ENCODE assay signal across 9 mouse cellular contexts in genomic region chr7:3677342-3677741, GRCm38 (mm10). TPM values are rescaled to one million over a fixed set of nuclear protein-coding genes. Genes with fewer than 3 reads are reported as not detected.
DNase-seq lines count a peak whose midpoint lies in the region; ATAC-seq lines count a peak whose summit lies in the region.
"Had no signal": no experiment of that assay in that cellular context is flagged by ENCODE, and none has a peak within 500 bp of the region (broad histone marks: within the 10 kb centered on the region; RNA-seq: fewer than 3 reads in every experiment).

Gene Tmc4 (minus strand): TSS chr7:3677553.

- no peaks in the 10 kb centered on the region for H3K27me3 ChIP-seq in lung, embryonic 15.5 days
- no peaks in the 10 kb centered on the region for H3K27me3 ChIP-seq in forebrain, embryonic 11.5 days (ENCODE audit: control insufficient read depth, insufficient read depth, low read length)
- H3K27me3 ChIP-seq: embryonic facial prominence, embryonic 13.5 days; heart, embryonic 13.5 days had no signal

- H3K36me3 ChIP-seq in lung, embryonic 15.5 days: 0 out of 2 replicates have a peak, but pooled peaks cover 3% of the 10 kb centered on the region
- H3K36me3 ChIP-seq in forebrain, embryonic 11.5 days (ENCODE audit: control insufficient read depth, insufficient read depth, low read length): no peaks in the 10 kb centered on the region

- H3K4me3 ChIP-seq in lung, embryonic 15.5 days: peak within 1 kb of the TSS; percentile 30
- no peak within 1 kb of the TSS for H3K4me3 ChIP-seq in forebrain, embryonic 11.5 days (ENCODE audit: low read depth, low read length)
- H3K4me3 ChIP-seq: embryonic facial prominence, embryonic 13.5 days; heart, embryonic 13.5 days had no signal

- 39% methylated on average over 9 of the region's 9 CpGs for WGBS in lung, embryonic 15.5 days
- 56% methylated on average over 9 of the region's 9 CpGs for WGBS in forebrain, embryonic 11.5 days

- peak within 1 kb of the TSS; percentile 43 for H3K4me2 ChIP-seq in lung, embryonic 15.5 days
- no peak within 1 kb of the TSS for H3K4me2 ChIP-seq in forebrain, embryonic 11.5 days (ENCODE audit: low read depth, low read length, severe bottlenecking)
- H3K4me2 ChIP-seq: embryonic facial prominence, embryonic 13.5 days; heart, embryonic 13.5 days had no signal

- H3K27ac ChIP-seq in lung, embryonic 15.5 days: no peak within 1 kb of the TSS
- H3K27ac ChIP-seq in forebrain, embryonic 11.5 days (ENCODE audit: low read depth, low read length): no peak within 1 kb of the TSS
- H3K27ac ChIP-seq: embryonic facial prominence, embryonic 13.5 days; heart, embryonic 13.5 days had no signal

- H3K9me3 ChIP-seq in lung, embryonic 15.5 days: no peaks in the 10 kb centered on the region
- H3K9me3 ChIP-seq in forebrain, embryonic 11.5 days (ENCODE audit: control insufficient read depth, low read length): no peaks in the 10 kb centered on the region
- H3K9me3 ChIP-seq: embryonic facial prominence, embryonic 13.5 days; heart, embryonic 13.5 days had no signal

- ATAC-seq in lung, embryonic 15.5 days (ENCODE audit: borderline replicate concordance, extremely low read depth, low FRiP score, low TSS enrichment): peak; percentile 48; the same call in 1 of the 2 replicates
- no peak for ATAC-seq in forebrain, embryonic 11.5 days (replicated peaks; ENCODE audit: low FRiP score)

- H3K9ac ChIP-seq in lung, embryonic 15.5 days: peak within 1 kb of the TSS; percentile 16; the same call in 1 of the 2 replicates
- no peak within 1 kb of the TSS for H3K9ac ChIP-seq in forebrain, embryonic 11.5 days (ENCODE audit: low read length)
- H3K9ac ChIP-seq: embryonic facial prominence, embryonic 13.5 days; heart, embryonic 13.5 days had no signal

- H3K4me1 ChIP-seq in lung, embryonic 15.5 days: no peaks in the 10 kb centered on the region
- no peaks in the 10 kb centered on the region for H3K4me1 ChIP-seq in forebrain, embryonic 11.5 days (replicated peaks; ENCODE audit: control insufficient read depth, insufficient read depth, low read length)
- H3K4me1 ChIP-seq: embryonic facial prominence, embryonic 13.5 days; heart, embryonic 13.5 days had no signal

- no peak for DNase-seq in thymus, postnatal 0 days (ENCODE audit: low spot score)
- DNase-seq in thymus, postnatal 25 days: no peak
- peak; percentile 65 for DNase-seq in kidney, adult 18-20 months
- no peak for DNase-seq in Muller cell, postnatal 12 days (ENCODE audit: inconsistent ontology term)
- DNase-seq in heart, adult 9 months (ENCODE audit: low spot score in 2 of 2): no peak
- DNase-seq in forebrain, embryonic 11.5 days (ENCODE audit: low spot score): no peak

RNA-seq across cellular contexts. Expression of gene Tmc4, which starts in this region (rescaled TPM):
- 12.5 TPM in 2 replicates for polyA plus RNA-seq in thymus, postnatal 0 days (2015; fragmentation: Nextera tagmentation; extraction: Ambion mirVana)
- 21.7 and 25.5 TPM in 2 replicates for polyA plus RNA-seq in lung, embryonic 15.5 days (2015; fragmentation: Nextera tagmentation; extraction: Ambion mirVana)
- 2.1 and 3.5 TPM in 2 replicates for polyA plus RNA-seq in forebrain, embryonic 11.5 days (2014; fragmentation: Nextera tagmentation; extraction: Ambion mirVana)
